Mouse (Mus musculus): ENCODE data around the gene Pacrg.

DNA sequence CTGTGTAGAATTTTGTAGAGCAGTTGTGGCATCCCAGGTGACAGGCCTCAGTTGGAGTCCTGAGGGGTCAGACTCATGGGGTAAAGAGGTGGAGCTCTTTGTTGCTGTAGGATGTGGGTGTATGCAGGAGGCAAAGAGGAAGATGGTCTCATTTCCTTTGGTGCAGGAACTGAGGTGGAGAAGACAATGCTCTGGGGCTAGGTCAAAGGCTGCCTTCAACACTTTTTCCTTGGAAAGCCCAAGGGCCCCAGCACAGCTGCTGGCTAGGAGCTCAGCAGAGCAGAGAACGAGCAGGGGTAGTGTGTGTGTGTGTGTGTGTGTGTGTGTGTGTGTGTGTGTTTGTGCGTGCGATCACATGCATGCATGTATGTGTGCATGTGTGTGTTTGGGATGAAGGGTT is 387.3 kb downstream of the Pacrg start:
- no peak for TF ChIP-seq CTCF (IDR thresholded peaks at IDR 0.05; ENCODE audit: control insufficient read depth, insufficient read depth, insufficient replicate concordance, low read depth, low read length)
- no peak for TF ChIP-seq POLR2A (IDR thresholded peaks at IDR 0.05; ENCODE audit: control insufficient read depth, low read depth, low read length)
